Mouse (Mus musculus) heart, embryonic 14.5 days (tissue): ENCODE data around the gene Nup54. TPM values are rescaled to one million over a fixed set of nuclear protein-coding genes. Genes with fewer than 3 reads are reported as not detected.

Experiments used
- ATAC-seq: fragments of 200-750 bp; cut with Nextera tagmentation; 2 replicates; pipeline ENCODE4 v1.8.0; 2017; ENCODE audit warnings: low read depth, moderate TSS enrichment; ENCODE audit not compliant: insufficient number of reproducible peaks, insufficient read depth, low FRiP score
- H3K27ac ChIP-seq, 2 experiments: fragments of 200-500 bp in 1 of 2; fragments of 300-500 bp in 1 of 2; sonication (generic) in 1 of 2; replicated peaks in 1 of 2; 2 replicates each; pipeline ENCODE4 v1.5.1; 2012 to 2014; ENCODE audit warnings: low read depth in 2 of 2, low read length in 2 of 2, control low read depth in 1 of 2, mild to moderate bottlenecking in 1 of 2, mixed read lengths in 1 of 2; ENCODE audit not compliant: control insufficient read depth in 1 of 2, insufficient read depth in 1 of 2
- H3K27me3 ChIP-seq: fragments of 300-500 bp; sonication (generic); 2 replicates; pipeline ENCODE4 v1.6.1; 2014; ENCODE audit warnings: mild to moderate bottlenecking, low read length, control low read depth; ENCODE audit not compliant: control insufficient read depth, insufficient read depth
- H3K36me3 ChIP-seq: fragments of 300-500 bp; sonication (generic); 2 replicates; pipeline ENCODE4 v1.6.1; 2014; ENCODE audit warnings: mild to moderate bottlenecking, control low read depth, low read length, mixed read lengths; ENCODE audit not compliant: control insufficient read depth, insufficient read depth
- H3K4me1 ChIP-seq, 2 experiments: fragments of 200-500 bp in 1 of 2; fragments of 300-500 bp in 1 of 2; sonication (generic) in 1 of 2; 2 replicates each; pipeline ENCODE4 v1.6.1; 2012 to 2014; ENCODE audit warnings: low read length in 2 of 2, control low read depth in 1 of 2, mixed read lengths in 1 of 2; ENCODE audit not compliant: control insufficient read depth in 2 of 2, insufficient read depth in 2 of 2
- H3K4me2 ChIP-seq: fragments of 300-500 bp; sonication (generic); 2 replicates; pipeline ENCODE4 v1.6.1; 2014; ENCODE audit warnings: mild to moderate bottlenecking, low read length
- H3K4me3 ChIP-seq, 2 experiments: fragments of 200-500 bp in 1 of 2; fragments of 300-500 bp in 1 of 2; sonication (generic) in 1 of 2; 2 replicates each; pipeline ENCODE4 v1.5.1; 2012 to 2014; ENCODE audit warnings: low read length in 2 of 2, mild to moderate bottlenecking in 2 of 2, control low read depth in 1 of 2, low read depth in 1 of 2, moderate library complexity in 1 of 2; ENCODE audit not compliant: control insufficient read depth in 1 of 2, insufficient read depth in 1 of 2
- H3K9ac ChIP-seq: fragments of 300-500 bp; sonication (generic); 2 replicates; pipeline ENCODE4 v1.6.1; 2014; ENCODE audit warnings: mild to moderate bottlenecking, low read length
- H3K9me3 ChIP-seq: fragments of 300-500 bp; sonication (generic); 2 replicates; pipeline ENCODE4 v1.6.1; 2016; ENCODE audit warnings: low read length, control low read depth; ENCODE audit not compliant: control insufficient read depth
- WGBS: fragments of 180-500 bp; shearing (Covaris S2); extraction: QIAGEN DNeasy Blood & Tissue Kit; methylation state at CpG from one replicate; pipeline ENCODE4 v1.1.7; 2014; 5-methylcytosine and 5-hydroxymethylcytosine counted together
- polyA plus RNA-seq: library from polyadenylated mRNA; unstranded; fragments of >200 nt; fragmentation: Nextera tagmentation; extraction: Ambion mirVana; gene quantifications from 2 replicates; pipeline ENCODE4 v1.2.1, GENCODE M21; 2014

Nup54 gene
- polyA plus RNA-seq, 1 experiment from 2014 or later: 35.9 TPM

DNA sequence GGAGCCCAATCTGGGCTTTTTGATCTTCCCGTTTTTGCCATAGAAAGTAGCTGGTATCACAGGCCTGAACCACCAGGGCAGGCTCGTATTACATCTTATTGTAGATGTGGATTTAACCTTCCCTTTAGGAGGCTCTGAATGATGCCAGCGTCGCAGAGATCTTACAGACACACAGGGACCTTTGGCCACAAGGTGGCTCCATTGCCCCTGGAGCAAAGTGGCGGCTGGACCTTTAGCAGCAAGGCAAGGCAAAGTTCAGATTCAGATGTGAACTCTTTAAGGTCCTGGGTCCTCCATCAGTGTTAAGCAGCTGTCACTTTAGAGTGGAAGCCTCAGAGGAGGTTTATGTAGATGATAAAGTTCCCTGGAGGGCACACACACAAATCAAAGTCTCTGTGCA is 26.3 kb upstream of the Nup54 start:
- H3K36me3 ChIP-seq: peaks cover 47% of the 10 kb centered on the region
- no peaks in the 10 kb centered on the region for H3K27me3 ChIP-seq
- H3K9me3 ChIP-seq: no peaks in the 10 kb centered on the region
- H3K4me3 ChIP-seq: no peak overlapping the region
- H3K27ac ChIP-seq: no peak overlapping the region
- 0 out of 4 replicates have a peak, but pooled peaks cover 2% of the 10 kb centered on the region in 2 experiments for H3K4me1 ChIP-seq
- ATAC-seq: no peak
- H3K9ac ChIP-seq: no peak overlapping the region
- H3K4me2 ChIP-seq: no peak overlapping the region
- WGBS: 16% methylated on average over 5 of the region's 5 CpGs

DNA sequence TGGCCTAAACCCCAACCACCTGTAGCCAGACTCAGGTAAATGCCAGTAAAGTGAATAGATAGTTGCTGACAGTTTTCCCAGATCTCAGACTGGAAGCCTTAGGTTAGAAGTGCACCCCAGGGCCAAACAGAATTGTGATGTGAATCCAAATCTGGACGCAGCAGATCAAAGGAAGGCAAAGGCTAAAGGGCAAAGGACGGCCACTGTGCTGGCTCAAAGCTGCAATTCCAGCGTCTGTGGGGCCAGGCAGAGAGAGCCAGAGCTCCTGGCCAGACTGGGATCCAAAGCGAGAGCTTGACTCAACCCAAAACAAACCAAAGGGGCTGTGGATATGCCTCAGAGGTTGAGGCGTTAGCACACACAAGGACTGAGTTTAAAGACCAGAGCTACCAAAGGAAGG is 23.7 kb upstream of the Nup54 start:
- WGBS: 71% methylated on average over 5 of the region's 5 CpGs
- no peak overlapping the region for H3K4me2 ChIP-seq
- H3K9ac ChIP-seq: no peak overlapping the region
- no peak for ATAC-seq
- H3K36me3 ChIP-seq: peaks cover 57% of the 10 kb centered on the region
- H3K27me3 ChIP-seq: no peaks in the 10 kb centered on the region
- no peaks in the 10 kb centered on the region for H3K9me3 ChIP-seq
- H3K4me3 ChIP-seq: no peak overlapping the region
- peaks cover 2 to 13% of the 10 kb centered on the region in 2 experiments; a peak in 1 of 4 replicates for H3K4me1 ChIP-seq
- no peak overlapping the region for H3K27ac ChIP-seq

DNA sequence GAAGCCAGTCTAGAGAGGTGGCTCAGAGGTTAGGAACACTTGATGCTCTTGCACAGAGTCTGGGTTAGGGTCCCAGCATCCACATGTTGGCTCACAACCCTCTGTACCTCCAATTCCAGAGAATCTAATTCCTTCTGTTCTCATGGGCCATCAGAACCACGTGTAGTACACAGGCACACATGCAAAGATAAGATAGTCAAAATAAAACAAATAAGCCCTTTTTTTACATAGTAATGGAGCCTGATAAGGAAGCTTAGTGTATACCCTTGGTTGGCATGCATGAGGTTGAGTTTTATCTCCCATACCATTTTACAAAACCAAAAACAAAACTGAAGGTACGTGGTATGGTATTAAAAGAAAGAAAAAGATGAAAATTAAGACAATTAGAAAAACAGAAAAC is 22.4 kb upstream of the Nup54 start:
- no peak for ATAC-seq
- H3K9me3 ChIP-seq: no peaks in the 10 kb centered on the region
- H3K36me3 ChIP-seq: peaks cover 70% of the 10 kb centered on the region
- H3K4me3 ChIP-seq: no peak overlapping the region
- WGBS: 57% methylated on average over 2 of the region's 2 CpGs
- no peak overlapping the region for H3K4me2 ChIP-seq
- H3K9ac ChIP-seq: no peak overlapping the region
- H3K27me3 ChIP-seq: no peaks in the 10 kb centered on the region
- peaks cover 2 to 13% of the 10 kb centered on the region in 2 experiments; a peak in 1 of 4 replicates for H3K4me1 ChIP-seq
- H3K27ac ChIP-seq: no peak overlapping the region

DNA sequence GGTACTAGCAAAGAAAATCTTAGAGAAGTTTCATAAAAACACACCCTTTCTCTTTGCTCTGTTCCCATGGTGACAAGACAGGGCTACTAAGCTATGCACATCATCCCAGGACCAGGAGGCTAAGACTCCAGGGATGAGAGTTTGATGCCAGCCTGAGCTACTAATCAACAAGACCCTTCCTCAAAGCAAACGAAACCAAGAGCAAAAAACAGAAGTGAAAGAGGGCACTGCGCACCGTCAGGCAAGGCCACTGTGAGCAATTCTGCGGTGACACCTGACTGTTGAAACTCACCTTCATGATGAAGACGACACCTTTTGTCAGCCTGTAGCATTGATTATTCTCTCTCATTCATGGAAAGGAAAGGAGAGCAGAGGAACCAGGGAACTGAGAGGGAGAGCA is 17.9 kb upstream of the Nup54 start:
- H3K9me3 ChIP-seq: no peaks in the 10 kb centered on the region
- H3K4me3 ChIP-seq: no peak overlapping the region
- no peak overlapping the region for H3K9ac ChIP-seq
- H3K27me3 ChIP-seq: no peaks in the 10 kb centered on the region
- peaks cover 7 to 19% of the 10 kb centered on the region in 2 experiments; a peak in 2 of 4 replicates for H3K4me1 ChIP-seq
- no peak overlapping the region for H3K4me2 ChIP-seq
- ATAC-seq: no peak
- 94% methylated on average over 5 of the region's 5 CpGs for WGBS
- no peak overlapping the region for H3K27ac ChIP-seq
- H3K36me3 ChIP-seq: peaks cover 84% of the 10 kb centered on the region

DNA sequence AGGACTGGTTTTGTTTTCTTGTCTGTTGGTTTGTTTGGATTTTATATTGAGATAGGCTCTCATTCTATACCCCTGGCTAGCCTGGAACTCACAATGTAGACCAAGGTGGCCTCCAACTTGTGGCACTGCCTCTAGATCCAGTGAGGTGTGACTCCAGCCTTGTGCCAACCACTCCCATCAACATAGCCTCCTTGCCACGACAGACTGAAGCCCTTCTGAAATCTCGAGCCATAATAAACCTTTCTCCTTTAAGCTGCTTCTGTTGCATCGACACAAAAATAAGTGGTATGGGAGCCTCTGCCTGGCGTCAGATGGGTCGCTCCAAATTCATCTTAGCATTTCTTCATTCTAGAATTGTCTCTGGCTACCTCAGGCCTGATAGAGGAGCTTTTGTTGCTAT is 11.7 kb upstream of the Nup54 start:
- H3K9ac ChIP-seq: no peak overlapping the region
- peaks cover 78% of the 10 kb centered on the region for H3K36me3 ChIP-seq
- H3K27ac ChIP-seq: no peak overlapping the region
- peaks cover 8 to 18% of the 10 kb centered on the region in 2 experiments for H3K4me1 ChIP-seq
- no peak overlapping the region for H3K4me3 ChIP-seq
- no peaks in the 10 kb centered on the region for H3K9me3 ChIP-seq
- H3K4me2 ChIP-seq: no peak overlapping the region
- WGBS: 90% methylated on average over 5 of the region's 5 CpGs
- no peak for ATAC-seq
- H3K27me3 ChIP-seq: no peaks in the 10 kb centered on the region

DNA sequence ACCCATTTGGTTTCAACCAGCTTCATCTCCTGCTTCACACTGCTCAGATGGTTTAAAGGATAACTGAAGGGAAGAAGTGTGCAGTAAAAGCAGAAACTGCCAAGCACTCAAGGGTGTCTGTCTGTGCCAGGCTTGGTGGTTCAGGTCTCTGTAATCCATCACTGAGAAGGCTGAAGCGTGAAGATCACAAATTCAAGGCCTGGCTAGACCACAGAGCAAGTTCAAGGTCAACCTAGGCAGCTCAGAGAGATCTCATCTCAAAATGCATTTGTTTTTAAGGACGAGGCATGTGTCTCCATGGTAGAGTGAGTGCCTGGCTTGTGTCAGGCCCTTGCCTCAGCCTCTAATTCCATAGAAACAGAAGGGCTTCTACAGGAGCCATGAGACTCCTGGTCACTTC is 10.0 kb upstream of the Nup54 start:
- no peaks in the 10 kb centered on the region for H3K27me3 ChIP-seq
- H3K9ac ChIP-seq: no peak overlapping the region
- no peak for ATAC-seq
- H3K36me3 ChIP-seq: peaks cover 63% of the 10 kb centered on the region
- peaks cover 11 to 29% of the 10 kb centered on the region in 2 experiments for H3K4me1 ChIP-seq
- H3K4me2 ChIP-seq: no peak overlapping the region
- no peak overlapping the region for H3K4me3 ChIP-seq
- H3K9me3 ChIP-seq: no peaks in the 10 kb centered on the region
- no peak overlapping the region for H3K27ac ChIP-seq
- WGBS: 61% methylated on average over 2 of the region's 2 CpGs

DNA sequence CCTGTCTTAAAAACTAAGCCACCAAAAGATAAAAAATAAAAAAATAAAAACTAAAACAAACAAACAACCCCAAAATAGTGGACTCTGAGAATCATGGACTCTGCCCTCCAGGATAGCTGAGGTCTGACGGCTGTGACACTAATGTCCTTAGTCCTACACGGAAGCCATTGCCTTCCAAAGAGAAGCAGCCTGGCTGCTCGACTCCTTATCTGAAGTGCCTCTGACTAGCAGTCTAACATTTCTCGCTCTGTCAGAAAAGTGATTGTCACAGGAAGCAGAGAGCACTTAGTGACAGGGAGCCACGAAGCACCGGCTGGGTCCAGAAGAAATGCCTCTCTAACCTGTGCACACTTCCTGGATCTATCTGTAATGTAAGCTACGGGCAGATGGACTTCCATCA is 7.9 kb upstream of the Nup54 start:
- Histone ChIP-seq H3K4me2 (peak overlapping the region; percentile 29; the same call in 1 of the 2 replicates), H3K36me3 (peaks cover 43% of the 10 kb centered on the region), H3K4me3 (no peak overlapping the region), H3K27me3 (no peaks in the 10 kb centered on the region), H3K9me3 (no peaks in the 10 kb centered on the region), H3K27ac (peak overlapping the region; percentile 69 to 80), H3K4me1 (peaks cover 6 to 23% of the 10 kb centered on the region in 2 experiments), H3K9ac (no peak overlapping the region)
- ATAC-seq: peak; percentile 67; the same call in 1 of the 2 replicates
- WGBS: 9% methylated on average over 7 of the region's 7 CpGs

DNA sequence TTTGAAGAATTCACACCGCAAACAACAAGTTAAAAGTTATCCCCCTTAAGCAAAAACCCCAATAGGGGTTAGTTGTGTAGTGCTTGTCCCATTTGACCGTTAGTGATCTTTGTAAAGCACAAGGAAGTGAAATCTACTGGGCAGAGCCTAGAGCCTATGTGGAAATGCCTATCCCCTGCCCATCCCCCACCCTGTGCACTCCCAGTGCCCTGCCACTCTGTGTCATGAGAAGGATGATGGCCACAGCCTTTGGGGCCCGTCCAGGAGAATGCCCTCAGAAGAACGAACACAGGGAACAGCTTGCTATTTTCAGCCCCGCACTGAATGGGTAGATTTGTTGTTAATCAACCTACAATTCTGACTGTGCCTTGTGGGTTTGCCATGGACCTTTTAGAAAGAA is 6.5 kb upstream of the Nup54 start:
- H3K9ac ChIP-seq: no peak overlapping the region
- H3K27me3 ChIP-seq: no peaks in the 10 kb centered on the region
- 44% methylated on average over 5 of the region's 5 CpGs for WGBS
- H3K4me3 ChIP-seq: no peak overlapping the region
- no peaks in the 10 kb centered on the region for H3K9me3 ChIP-seq
- no peak overlapping the region; the same call in 1 of the 2 replicates for H3K4me2 ChIP-seq
- H3K4me1 ChIP-seq: peaks cover 6 to 23% of the 10 kb centered on the region in 2 experiments
- peak overlapping the region in 1 of 2 experiments; percentile 69; a peak in 2 of 4 replicates for H3K27ac ChIP-seq
- H3K36me3 ChIP-seq: peaks cover 29% of the 10 kb centered on the region
- ATAC-seq: no peak
